Mouse (Mus musculus): ENCODE results near the gene Vamp4. TPM values are rescaled to one million over a fixed set of nuclear protein-coding genes. Genes with fewer than 3 reads are reported as not detected.
"Not testable (repeated sequence)": the region's sequence is repeated elsewhere in the genome, so short reads cannot be mapped to it uniquely, and the experiment has no call there.

The Vamp4 gene
- total and polyA plus RNA-seq, 3 experiments, result 19.8 to 68.6 (median 46.7) TPM

DNA sequence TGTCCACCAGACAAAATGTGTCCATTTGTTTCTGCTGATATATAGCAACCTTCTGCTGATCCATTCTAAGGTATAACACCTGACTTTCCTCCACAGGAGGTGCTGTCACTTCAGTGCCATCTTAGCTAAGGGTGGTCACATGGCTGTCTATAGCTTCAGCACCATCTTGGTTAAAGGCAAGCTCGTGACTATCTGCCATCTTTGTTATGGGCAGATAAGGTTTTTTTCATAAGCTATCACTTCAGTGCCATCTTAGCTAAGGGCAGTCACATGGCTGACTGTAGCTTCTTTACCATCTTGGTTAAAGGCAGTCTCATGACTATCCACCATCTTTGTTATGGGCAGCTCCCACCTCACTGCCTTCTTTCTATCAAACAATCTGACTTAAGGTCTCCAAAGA lies 45.2 kb downstream of the Vamp4 start:
- no peaks in the 10 kb centered on the region for H3K9me3 ChIP-seq (replicated peaks)
- peaks cover 7% of the 10 kb centered on the region for H3K27me3 ChIP-seq (ENCODE audit: insufficient read depth, low read length)
- H3K4me1 ChIP-seq (ENCODE audit: insufficient read depth, low read depth, low read length), result no peaks in the 10 kb centered on the region
- no peak for TF ChIP-seq GATA2 (IDR thresholded peaks at IDR 0.05; ENCODE audit: borderline replicate concordance, low read depth, low read length)
- TF ChIP-seq TAL1 (conservative IDR thresholded peaks at IDR 0.05; ENCODE audit: low read depth, low read length), result no peak
- TF ChIP-seq GATA1 (IDR thresholded peaks at IDR 0.05; ENCODE audit: borderline replicate concordance, low read length), result no peak
- TF ChIP-seq POLR2AphosphoS5 (IDR thresholded peaks at IDR 0.05; ENCODE audit: insufficient replicate concordance, low read depth, low read length), result no peak
- no peak for TF ChIP-seq CTCF (IDR thresholded peaks at IDR 0.05; ENCODE audit: low read depth, low read length)
- no peaks in the 10 kb centered on the region for H3K36me3 ChIP-seq (replicated peaks)
- DNase-seq (ENCODE audit: low spot score), result no peak
- no peak overlapping the region for H3K4me3 ChIP-seq (ENCODE audit: low read depth, low read length)
- peak; percentile 54 for ATAC-seq (ENCODE audit: extremely low read depth, insufficient number of reproducible peaks, low FRiP score, poor library complexity, severe bottlenecking)

DNA sequence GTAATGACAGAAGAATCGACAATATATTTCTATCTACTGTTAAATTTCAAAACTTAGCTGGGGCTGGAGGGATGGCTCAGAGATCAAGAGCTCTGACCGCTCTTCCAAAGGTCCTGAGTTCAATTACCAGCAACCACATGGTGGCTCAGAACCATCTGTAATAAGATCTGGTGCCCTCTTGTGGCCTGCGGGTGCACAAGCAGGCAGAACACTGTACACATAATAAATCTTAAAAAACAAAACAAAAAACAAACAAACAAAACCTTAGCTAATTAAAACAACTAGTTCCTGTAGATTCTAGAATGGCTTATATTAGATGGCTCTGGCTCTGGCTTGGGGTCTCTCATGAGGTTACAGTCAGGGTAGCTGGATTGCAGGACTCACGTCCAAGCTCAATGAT lies 50.2 kb downstream of the Vamp4 start:
- ATAC-seq (ENCODE audit: extremely low read depth, insufficient number of reproducible peaks, low FRiP score, poor library complexity, severe bottlenecking), result no peak
- H3K4me1 ChIP-seq (ENCODE audit: insufficient read depth, low read depth, low read length), result peaks cover 7% of the 10 kb centered on the region; the same call in 1 of the 2 replicates
- TF ChIP-seq POLR2AphosphoS5 (IDR thresholded peaks at IDR 0.05; ENCODE audit: insufficient replicate concordance, low read depth, low read length) (no peak), CTCF (IDR thresholded peaks at IDR 0.05; ENCODE audit: low read depth, low read length) (peak; percentile 29; the same call in 1 of the 2 replicates)
- H3K9me3 ChIP-seq (replicated peaks), result no peaks in the 10 kb centered on the region
- no peaks in the 10 kb centered on the region; the same call in 1 of the 2 replicates for H3K27me3 ChIP-seq (ENCODE audit: insufficient read depth, low read length)
- no peak overlapping the region for H3K4me3 ChIP-seq (ENCODE audit: low read depth, low read length)
- no peak for DNase-seq (ENCODE audit: low spot score)
- H3K36me3 ChIP-seq (replicated peaks), result no peaks in the 10 kb centered on the region

DNA sequence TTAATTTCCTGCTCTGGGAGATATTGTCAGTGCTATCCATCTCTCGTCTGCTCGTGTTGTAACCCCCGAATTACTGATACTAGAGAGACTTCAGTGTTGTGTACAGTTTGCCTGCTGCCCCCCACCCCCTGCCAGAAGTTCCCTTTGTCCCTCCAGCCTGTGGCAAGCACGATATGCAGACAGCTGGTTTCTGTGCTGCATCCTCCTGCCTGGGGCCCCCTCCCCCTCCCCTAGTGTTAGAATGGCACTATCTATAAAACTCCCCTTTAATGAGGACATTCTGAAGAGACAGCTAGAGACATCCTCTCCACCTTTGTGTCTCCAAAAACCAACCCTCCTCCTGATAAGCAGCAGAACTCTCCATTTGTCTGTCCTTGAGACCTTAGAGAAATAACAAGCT lies 53.6 kb downstream of the Vamp4 start:
- H3K4me3 ChIP-seq (ENCODE audit: low read depth, low read length), result no peak overlapping the region
- no peak for DNase-seq (ENCODE audit: low spot score)
- no peaks in the 10 kb centered on the region for H3K9me3 ChIP-seq (replicated peaks)
- peaks cover 2% of the 10 kb centered on the region for H3K27me3 ChIP-seq (ENCODE audit: insufficient read depth, low read length)
- H3K4me1 ChIP-seq (ENCODE audit: insufficient read depth, low read depth, low read length), result peaks cover 7% of the 10 kb centered on the region; the same call in 1 of the 2 replicates
- H3K36me3 ChIP-seq (replicated peaks), result no peaks in the 10 kb centered on the region
- TF ChIP-seq GATA2 (IDR thresholded peaks at IDR 0.05; ENCODE audit: borderline replicate concordance, low read depth, low read length), result no peak
- no peak for TF ChIP-seq GATA1 (IDR thresholded peaks at IDR 0.05; ENCODE audit: borderline replicate concordance, low read length)
- TF ChIP-seq TAL1 (conservative IDR thresholded peaks at IDR 0.05; ENCODE audit: low read depth, low read length), result no peak
- no peak for TF ChIP-seq CTCF (IDR thresholded peaks at IDR 0.05; ENCODE audit: low read depth, low read length)
- TF ChIP-seq POLR2AphosphoS5 (IDR thresholded peaks at IDR 0.05; ENCODE audit: insufficient replicate concordance, low read depth, low read length), result no peak
- no peak for ATAC-seq (ENCODE audit: extremely low read depth, insufficient number of reproducible peaks, low FRiP score, poor library complexity, severe bottlenecking)

DNA sequence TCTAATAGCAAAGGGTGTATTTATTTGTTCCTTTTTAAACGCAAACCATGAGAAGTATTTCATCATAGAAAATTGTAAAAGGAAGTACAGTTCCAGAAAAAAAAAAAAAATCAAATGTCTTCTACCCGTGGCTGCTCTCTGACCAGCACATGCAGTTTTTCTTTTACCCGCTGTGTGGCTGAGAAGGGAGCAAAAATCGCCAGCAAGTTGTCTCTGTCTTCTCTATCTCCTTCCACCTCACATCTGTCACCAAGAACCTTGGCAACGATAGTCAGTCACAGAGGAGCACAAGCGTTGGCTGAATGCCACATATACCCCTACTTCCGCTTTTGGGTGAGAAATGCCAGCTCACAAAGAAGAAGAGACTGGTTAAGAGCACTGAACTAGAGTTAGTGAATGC lies 54.9 kb downstream of the Vamp4 start:
- Histone ChIP-seq H3K9me3 (replicated peaks) (no peaks in the 10 kb centered on the region), H3K4me3 (ENCODE audit: low read depth, low read length) (no peak overlapping the region), H3K27me3 (ENCODE audit: insufficient read depth, low read length) (peaks cover 2% of the 10 kb centered on the region), H3K36me3 (replicated peaks) (no peaks in the 10 kb centered on the region), H3K4me1 (ENCODE audit: insufficient read depth, low read depth, low read length) (peaks cover 7% of the 10 kb centered on the region; the same call in 1 of the 2 replicates)
- peak; percentile 13 for DNase-seq (ENCODE audit: low spot score)
- no peak for ATAC-seq (ENCODE audit: extremely low read depth, insufficient number of reproducible peaks, low FRiP score, poor library complexity, severe bottlenecking)
- TF ChIP-seq GATA1 (IDR thresholded peaks at IDR 0.05; ENCODE audit: borderline replicate concordance, low read length) (no peak), POLR2AphosphoS5 (IDR thresholded peaks at IDR 0.05; ENCODE audit: insufficient replicate concordance, low read depth, low read length) (no peak), CTCF (IDR thresholded peaks at IDR 0.05; ENCODE audit: low read depth, low read length) (no peak), GATA2 (IDR thresholded peaks at IDR 0.05; ENCODE audit: borderline replicate concordance, low read depth, low read length) (no peak), TAL1 (conservative IDR thresholded peaks at IDR 0.05; ENCODE audit: low read depth, low read length) (no peak)

DNA sequence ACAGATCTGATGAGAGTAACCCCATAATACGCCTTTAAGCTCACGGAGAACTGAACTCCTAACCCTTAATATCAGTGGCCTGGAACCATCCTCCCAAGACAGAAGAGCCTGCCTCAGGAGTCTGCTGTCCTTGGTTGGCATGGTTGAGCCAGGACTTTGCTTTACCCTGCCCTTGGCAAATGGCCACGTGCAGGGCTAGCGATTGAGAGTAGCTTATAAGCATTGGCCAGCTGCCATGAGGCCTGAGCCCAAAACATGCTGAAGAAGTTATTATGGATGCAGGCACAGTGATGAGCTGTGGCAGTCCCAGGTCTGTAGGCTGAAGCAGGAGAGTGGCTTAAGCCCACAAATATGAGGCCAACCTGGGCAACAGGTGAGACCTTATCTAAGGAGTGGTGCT lies 57.5 kb downstream of the Vamp4 start:
- H3K27me3 ChIP-seq (ENCODE audit: insufficient read depth, low read length); H3K4me3 ChIP-seq (ENCODE audit: low read depth, low read length); H3K4me1 ChIP-seq (ENCODE audit: insufficient read depth, low read depth, low read length); H3K36me3 ChIP-seq (replicated peaks); DNase-seq (ENCODE audit: low spot score); H3K9me3 ChIP-seq (replicated peaks); ATAC-seq (ENCODE audit: extremely low read depth, insufficient number of reproducible peaks, low FRiP score, poor library complexity, severe bottlenecking): not testable (repeated sequence)

DNA sequence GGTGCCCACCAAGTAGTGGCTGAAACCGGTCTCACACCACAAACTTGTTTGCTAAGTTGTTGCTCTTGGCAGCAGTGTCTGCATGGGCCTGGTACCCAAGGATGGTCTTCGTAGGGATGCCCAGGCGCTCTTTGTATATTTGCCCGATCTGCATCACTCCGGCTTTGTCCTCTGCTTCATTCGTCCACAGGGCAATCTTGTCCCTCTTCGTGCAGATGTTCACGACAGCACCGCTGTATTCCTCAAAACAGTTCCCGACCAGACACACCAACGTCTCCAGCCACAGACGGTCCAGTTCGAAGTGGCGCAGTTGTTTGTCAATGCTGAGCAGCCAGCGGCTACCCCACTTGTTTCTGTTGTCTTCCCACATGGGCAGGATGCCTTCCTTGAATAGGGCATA lies 58.0 kb downstream of the Vamp4 start:
- H3K27me3 ChIP-seq (ENCODE audit: insufficient read depth, low read length); H3K4me3 ChIP-seq (ENCODE audit: low read depth, low read length); ATAC-seq (ENCODE audit: extremely low read depth, insufficient number of reproducible peaks, low FRiP score, poor library complexity, severe bottlenecking); DNase-seq (ENCODE audit: low spot score); H3K4me1 ChIP-seq (ENCODE audit: insufficient read depth, low read depth, low read length); H3K36me3 ChIP-seq (replicated peaks); H3K9me3 ChIP-seq (replicated peaks): not testable (repeated sequence)

DNA sequence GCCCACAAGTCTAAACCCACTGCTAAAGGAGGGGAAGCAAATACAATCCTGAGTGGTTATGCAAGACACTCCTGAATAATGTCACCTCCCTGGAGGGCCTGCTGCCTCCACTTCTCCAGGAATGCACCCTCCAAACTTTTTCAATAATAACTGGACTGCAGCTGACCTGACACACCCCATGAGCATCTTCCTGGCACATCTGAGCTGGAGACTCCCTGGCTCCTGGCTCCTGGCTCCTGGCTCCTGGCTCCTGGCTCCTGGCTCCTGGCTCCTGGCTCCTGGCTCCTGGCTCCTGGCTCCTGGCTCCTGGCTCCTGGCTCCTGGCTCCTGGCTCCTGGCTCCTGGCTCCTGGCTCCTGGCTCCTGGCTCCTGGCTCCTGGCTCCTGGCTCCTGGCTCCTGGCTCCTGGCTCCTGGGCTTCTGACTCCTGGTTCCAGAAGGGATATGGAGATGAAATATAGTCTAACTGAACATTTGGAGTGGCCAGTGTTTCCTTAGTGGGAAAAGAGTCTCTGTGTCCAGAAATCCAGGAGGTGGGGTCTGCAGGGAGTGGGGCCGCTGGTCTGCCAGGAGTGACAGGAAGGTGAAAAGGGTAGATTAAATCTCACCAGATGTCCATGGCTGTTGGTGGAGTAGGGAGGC lies 65.1 kb downstream of the Vamp4 start:
- peaks cover 29% of the 10 kb centered on the region for H3K27me3 ChIP-seq (ENCODE audit: insufficient read depth, low read length)
- not testable (repeated sequence) for H3K9me3 ChIP-seq (replicated peaks); H3K4me1 ChIP-seq (ENCODE audit: insufficient read depth, low read depth, low read length); H3K36me3 ChIP-seq (replicated peaks); ATAC-seq (ENCODE audit: extremely low read depth, insufficient number of reproducible peaks, low FRiP score, poor library complexity, severe bottlenecking); DNase-seq (ENCODE audit: low spot score); H3K4me3 ChIP-seq (ENCODE audit: low read depth, low read length)
